Mouse (Mus musculus): ENCODE data around the gene Ntm.

- no peak for TF ChIP-seq CTCF (IDR thresholded peaks at IDR 0.05)
- no peak for TF ChIP-seq EP300 (IDR thresholded peaks at IDR 0.05)
Observed at GRCm38 (mm10) chr9:29691186-29691855, 271.6 kb downstream of the Ntm start.
